ENCODE assay signal across 26 mouse cellular contexts in genomic region chr17:74670031-74670430, GRCm38 (mm10). TPM values are rescaled to one million over a fixed set of nuclear protein-coding genes. Genes with fewer than 3 reads are reported as not detected.
A peak's percentile ranks its signal among the peaks of the same experiment; 100 is the strongest.
DNase-seq lines count a peak whose midpoint lies in the region; ATAC-seq and TF ChIP-seq lines count a peak whose summit lies in the region.
"Had no signal": no experiment of that assay in that cellular context is flagged by ENCODE, and none has a peak within 500 bp of the region (broad histone marks: within the 10 kb centered on the region; RNA-seq: fewer than 3 reads in every experiment).

No protein-coding gene starts in this region.

- no peaks in the 10 kb centered on the region for H3K9me3 ChIP-seq in embryonic facial prominence, embryonic 14.5 days (ENCODE audit: control insufficient read depth, low read length)
- no peaks in the 10 kb centered on the region for H3K9me3 ChIP-seq in embryonic facial prominence, embryonic 10.5 days
- H3K9me3 ChIP-seq: embryonic facial prominence, embryonic 15.5 days; forebrain, embryonic 10.5 days; heart, embryonic 15.5 days; hindbrain, embryonic 10.5 days; hindbrain, embryonic 15.5 days had no signal

- peak; percentile 26; the same call in 1 of the 2 replicates for TF ChIP-seq POLR2A in lung, adult 2 months (IDR thresholded peaks at IDR 0.05; ENCODE audit: borderline replicate concordance, extremely low read depth, low read depth, low read length)

- H3K4me3 ChIP-seq in embryonic facial prominence, embryonic 14.5 days (ENCODE audit: low read depth, low read length) = no peak overlapping the region
- no peak overlapping the region for H3K4me3 ChIP-seq in embryonic facial prominence, embryonic 10.5 days
- peak overlapping the region; percentile 60 for H3K4me3 ChIP-seq in lung, adult 2 months (replicated peaks; ENCODE audit: extremely low read depth, low read depth, low read length)
- H3K4me3 ChIP-seq: embryonic facial prominence, embryonic 15.5 days; erythroblast, embryonic 14.5 days; forebrain, embryonic 10.5 days; heart, adult 2 months; heart, embryonic 15.5 days; hindbrain, embryonic 10.5 days; hindbrain, embryonic 15.5 days had no signal

- H3K27me3 ChIP-seq in embryonic facial prominence, embryonic 14.5 days (replicated peaks; ENCODE audit: control insufficient read depth, insufficient read depth, low read length) = no peaks in the 10 kb centered on the region
- H3K27me3 ChIP-seq in embryonic facial prominence, embryonic 10.5 days (replicated peaks; ENCODE audit: low read depth, poor library complexity, severe bottlenecking) = no peaks in the 10 kb centered on the region
- H3K27me3 ChIP-seq: CH12.LX; embryonic facial prominence, embryonic 15.5 days; heart, embryonic 15.5 days; hindbrain, embryonic 15.5 days; Patski had no signal

- ATAC-seq in embryonic facial prominence, embryonic 14.5 days (ENCODE audit: low read depth) = peak; percentile 30; the same call in 1 of the 2 replicates
- ATAC-seq: activated CD4-positive, CD25-positive, alpha-beta regulatory T cell, adult 4 months; forebrain, embryonic 14.5 days; Patski had no signal

- no peak for DNase-seq in embryonic facial prominence, embryonic 14.5 days (ENCODE audit: low spot score)
- no peak for DNase-seq in embryonic facial prominence, embryonic 10.5 days (ENCODE audit: low spot score)
- DNase-seq in 3134 (ENCODE audit: extremely low read depth, insufficient read length, low spot score) = peak; percentile 13
- DNase-seq in lung, adult 2 months = peak; percentile 54
- peak; percentile 40 for DNase-seq in lung, postnatal 14 days
- DNase-seq in layer of hippocampus, postnatal 36 days = no peak
- no peak for DNase-seq in embryo, embryonic 10.5 days (ENCODE audit: low spot score)
- no peak for DNase-seq in cerebellum, adult 9-11 months
- DNase-seq: adrenal gland, postnatal 36 days; cerebellum, adult 11 months; cerebellum, adult 8-10 months; cerebellum, postnatal 25 days; gastrocnemius, postnatal 10 days; heart, adult 2 months; heart, postnatal 14 days had no signal

- H3K4me2 ChIP-seq in embryonic facial prominence, embryonic 14.5 days (ENCODE audit: low read depth, low read length) = no peak overlapping the region
- H3K4me2 ChIP-seq: embryonic facial prominence, embryonic 15.5 days; heart, embryonic 11.5 days; heart, embryonic 15.5 days; hindbrain, embryonic 15.5 days had no signal

- no peak for TF ChIP-seq CTCF in lung, adult 2 months (IDR thresholded peaks at IDR 0.05; ENCODE audit: insufficient read depth, low read length)

- H3K36me3 ChIP-seq in embryonic facial prominence, embryonic 14.5 days (ENCODE audit: control insufficient read depth, insufficient read depth, low read length) = peaks cover 75% of the 10 kb centered on the region
- peaks cover 89% of the 10 kb centered on the region for H3K36me3 ChIP-seq in embryonic facial prominence, embryonic 10.5 days (replicated peaks)

- 92% methylated on average over 13 of the region's 13 CpGs for WGBS in embryonic facial prominence, embryonic 14.5 days
- WGBS in embryonic facial prominence, embryonic 10.5 days = 93% methylated on average over 13 of the region's 13 CpGs
- 75% methylated on average over 13 of the region's 13 CpGs for WGBS in lung, adult 2 months

- H3K27ac ChIP-seq in embryonic facial prominence, embryonic 14.5 days (replicated peaks; ENCODE audit: low read depth, low read length) = no peak overlapping the region
- H3K27ac ChIP-seq in embryonic facial prominence, embryonic 10.5 days (replicated peaks) = no peak overlapping the region
- H3K27ac ChIP-seq: embryonic facial prominence, embryonic 15.5 days; forebrain, embryonic 10.5 days; heart, adult 2 months; heart, embryonic 15.5 days; hindbrain, embryonic 10.5 days; hindbrain, embryonic 15.5 days had no signal

- no peaks in the 10 kb centered on the region for H3K4me1 ChIP-seq in embryonic facial prominence, embryonic 14.5 days (ENCODE audit: control insufficient read depth, insufficient read depth, low read length)
- H3K4me1 ChIP-seq in embryonic facial prominence, embryonic 10.5 days = no peaks in the 10 kb centered on the region
- peaks cover 3% of the 10 kb centered on the region for H3K4me1 ChIP-seq in lung, adult 2 months (ENCODE audit: control insufficient read depth, insufficient read depth, low read length)
- H3K4me1 ChIP-seq: embryonic facial prominence, embryonic 15.5 days; forebrain, embryonic 10.5 days; heart, embryonic 15.5 days; hindbrain, embryonic 10.5 days; hindbrain, embryonic 15.5 days had no signal

- H3K9ac ChIP-seq in embryonic facial prominence, embryonic 14.5 days (ENCODE audit: low read depth, low read length) = no peak overlapping the region
- H3K9ac ChIP-seq: embryonic facial prominence, embryonic 15.5 days; heart, embryonic 15.5 days; hindbrain, embryonic 15.5 days had no signal

RNA-seq across cellular contexts. Expression of gene Ttc27, which starts 47.5 kb away (rescaled TPM):
- polyA plus RNA-seq in embryonic facial prominence, embryonic 14.5 days (2014; fragmentation: Nextera tagmentation; extraction: Ambion mirVana) = 21.2 and 23.5 TPM in 2 replicates
- polyA plus RNA-seq in embryonic facial prominence, embryonic 10.5 days (2016; fragmentation: Nextera tagmentation; extraction: Ambion mirVana) = 28.8 and 29.1 TPM in 2 replicates
- 4.1 and 4.5 TPM in 2 replicates for polyA plus RNA-seq in lung, adult 2 months (2012; rRNA removed)
- total RNA-seq in layer of hippocampus, postnatal 36 days (2021) = 10 to 100 TPM; 24.1 to 24.6 TPM

Comparison
In these comparisons a context has a peak if more than half of its experiments do, and no peak if none do; other contexts are left out.
1. DNase-seq: peak in 3134 (single experiment), lung, adult 2 months (single experiment) and lung, postnatal 14 days (single experiment); none in embryonic facial prominence, embryonic 14.5 days (single experiment), embryonic facial prominence, embryonic 10.5 days (single experiment), layer of hippocampus, postnatal 36 days (0 of 2), embryo, embryonic 10.5 days (single experiment) and cerebellum, adult 9-11 months (single experiment).